Mouse (Mus musculus) B cell, adult 2 months (primary cell): ENCODE measurements at regions not wholly inside any gene's neighbourhood (a gene's known extent, or its start where the extent isn't known, plus 50 kb on each side); places are given as distances from the start of the nearest gene placed in this dataset.

Source experiments
- DNase-seq, 2 experiments: peaks; one replicate each; pipeline ENCODE4 v3.0.0; 2022

DNA sequence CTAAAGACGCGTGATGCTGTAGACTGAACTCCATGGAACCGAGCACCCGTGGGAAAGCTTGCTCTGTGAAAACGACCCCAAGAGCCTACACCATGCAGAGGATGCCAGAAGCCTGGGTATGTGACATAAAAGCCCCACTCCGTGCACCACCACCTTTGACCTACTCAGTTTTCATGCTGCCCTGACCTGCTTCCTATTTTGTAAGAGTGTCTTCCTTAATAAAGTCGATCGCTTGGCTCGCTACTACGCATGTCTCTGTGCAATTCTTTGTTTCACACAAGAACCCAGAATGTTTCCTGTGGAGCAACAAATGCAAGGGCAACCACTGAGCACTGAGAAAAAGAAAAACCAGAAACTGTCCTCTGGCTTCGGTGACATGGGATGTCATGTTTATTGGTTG, 60.5 kb downstream of the Sec61b start:
- no peak for DNase-seq

DNA sequence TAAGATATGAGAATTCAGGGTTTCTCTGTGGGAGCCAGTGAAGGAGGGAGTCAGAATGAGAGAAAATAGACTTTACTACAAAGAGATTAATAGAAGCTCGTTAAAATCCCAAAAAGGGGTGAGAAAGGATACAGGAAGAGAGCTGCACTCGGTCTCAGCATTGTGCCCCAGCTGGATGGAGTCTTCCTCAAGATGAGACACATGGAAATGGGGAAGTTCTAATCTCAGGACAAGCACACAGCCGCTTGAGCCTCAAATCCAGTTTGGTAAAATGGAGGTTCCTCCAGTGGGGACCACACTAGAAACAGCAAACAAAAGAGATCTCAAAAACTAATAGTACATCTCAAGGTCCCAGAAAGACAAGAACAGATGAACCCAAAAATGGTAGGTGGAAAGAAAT, 93.2 kb downstream of the Sec61b start:
- no peak for DNase-seq

DNA sequence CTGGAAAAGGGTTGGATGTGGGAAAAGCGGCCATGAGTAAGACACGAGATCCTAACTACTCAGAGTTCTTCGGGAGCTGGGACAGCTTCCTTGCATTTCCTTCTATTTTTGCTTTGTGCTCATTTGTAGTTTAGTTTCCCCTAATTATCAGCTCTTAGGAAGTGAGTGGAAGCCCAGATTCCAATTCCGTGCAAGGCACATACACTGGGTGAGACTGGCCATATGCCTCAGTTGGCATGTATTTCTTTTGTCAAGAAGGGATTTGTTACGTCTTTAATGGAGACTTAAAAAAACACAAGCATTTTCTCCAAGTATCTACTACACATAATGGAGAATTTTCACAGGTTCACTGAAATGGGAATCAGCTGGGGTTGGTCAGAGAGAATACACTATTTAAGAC, 96.4 kb downstream of the Sec61b start:
- no peak for DNase-seq

DNA sequence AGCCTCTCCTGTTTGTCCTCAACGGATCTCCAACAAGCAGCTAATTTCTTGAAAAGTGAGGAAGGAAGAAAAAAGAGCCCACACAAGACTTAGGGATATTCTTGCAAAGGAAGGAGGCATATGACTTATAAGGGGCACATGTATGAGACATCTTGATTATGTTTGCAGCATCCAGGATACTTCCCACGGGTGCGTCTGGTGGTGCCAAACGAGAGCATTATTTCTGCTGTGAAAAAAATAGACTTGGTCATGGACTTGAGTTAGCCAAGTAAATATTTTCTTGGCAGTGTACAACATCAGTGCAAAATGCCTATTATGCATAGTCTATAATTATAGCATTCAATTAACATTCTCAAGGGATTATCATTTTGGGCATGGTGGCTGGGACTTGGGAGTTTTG, 101.6 kb downstream of the Sec61b start:
- DNase-seq: no peak

DNA sequence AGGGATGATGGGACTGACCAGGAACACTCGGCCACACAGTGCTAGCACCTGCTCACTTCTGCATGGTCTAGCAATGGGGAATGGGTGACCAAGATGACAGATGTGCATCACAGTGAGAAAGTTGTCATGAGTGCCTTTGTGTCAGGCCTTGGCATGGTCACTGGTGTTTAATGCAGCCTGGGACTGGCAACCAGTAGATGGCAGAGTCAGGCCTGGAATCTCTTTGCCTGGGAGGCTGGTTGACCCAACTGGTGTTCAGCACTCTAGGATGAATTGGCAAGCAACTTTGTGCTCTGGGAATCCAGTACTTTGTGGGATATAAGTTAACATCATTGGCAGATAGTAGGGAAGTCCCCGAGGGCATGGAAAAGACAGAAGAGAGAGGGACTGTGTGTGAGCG, 103.0 kb downstream of the Sec61b start:
- DNase-seq: no peak

DNA sequence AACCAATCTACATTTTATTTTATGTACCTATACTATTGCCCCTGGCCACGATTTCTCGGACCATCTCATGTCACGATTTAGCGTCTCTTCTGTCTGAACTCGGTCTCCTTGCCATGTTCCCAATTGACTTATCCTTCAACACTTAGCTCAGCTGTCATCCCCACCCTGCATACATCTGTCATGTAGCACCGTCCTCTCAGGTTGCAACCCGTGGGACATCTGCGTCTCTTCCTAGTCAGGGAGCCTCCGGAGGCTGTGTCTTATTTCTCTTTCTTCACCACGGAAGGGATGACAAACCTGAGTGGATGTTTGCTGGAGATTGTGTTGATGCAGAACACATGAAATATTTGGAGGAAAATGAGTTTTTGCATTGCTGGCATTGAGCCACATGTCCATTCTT, 104.2 kb downstream of the Sec61b start:
- no peak for DNase-seq

DNA sequence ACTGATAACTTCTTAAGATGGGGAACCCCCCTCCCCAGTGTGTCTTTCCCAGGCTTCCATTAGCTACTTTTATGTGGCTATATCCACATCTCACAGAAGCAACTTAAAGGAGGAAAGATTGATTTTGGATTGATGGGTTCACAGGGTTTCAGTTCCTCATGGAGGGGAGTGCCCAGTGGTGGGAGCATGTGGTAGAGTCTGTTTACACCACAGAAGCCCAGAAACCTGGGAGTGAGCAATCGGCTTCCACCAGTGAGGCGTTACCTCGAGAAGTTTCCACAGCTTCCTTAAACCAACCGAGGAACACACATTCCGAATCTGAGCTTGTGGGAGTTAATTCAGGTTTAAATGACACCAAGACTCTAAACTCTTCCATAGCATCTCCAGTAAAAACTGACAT, 106.1 kb downstream of the Sec61b start:
- DNase-seq: no peak

DNA sequence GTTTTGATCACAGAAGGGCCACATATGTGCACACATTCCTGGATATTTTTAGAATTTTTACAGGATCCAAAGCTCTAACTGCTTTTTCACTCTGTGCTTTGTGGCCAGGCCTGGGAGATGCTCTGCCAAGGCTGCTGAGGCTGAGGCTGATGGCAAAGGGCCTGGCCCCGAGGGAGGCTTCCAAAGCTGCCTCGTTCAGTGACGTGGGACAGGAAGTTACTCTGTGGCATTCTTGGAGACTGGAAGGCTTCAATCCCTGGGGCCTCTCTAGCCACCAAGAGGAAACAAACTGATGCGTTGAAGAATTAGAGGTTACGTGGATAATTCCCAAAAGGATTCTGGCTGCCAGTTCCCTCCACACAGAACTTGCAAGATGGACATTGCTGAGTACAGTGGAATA, 112.8 kb downstream of the Sec61b start:
- DNase-seq: no peak

DNA sequence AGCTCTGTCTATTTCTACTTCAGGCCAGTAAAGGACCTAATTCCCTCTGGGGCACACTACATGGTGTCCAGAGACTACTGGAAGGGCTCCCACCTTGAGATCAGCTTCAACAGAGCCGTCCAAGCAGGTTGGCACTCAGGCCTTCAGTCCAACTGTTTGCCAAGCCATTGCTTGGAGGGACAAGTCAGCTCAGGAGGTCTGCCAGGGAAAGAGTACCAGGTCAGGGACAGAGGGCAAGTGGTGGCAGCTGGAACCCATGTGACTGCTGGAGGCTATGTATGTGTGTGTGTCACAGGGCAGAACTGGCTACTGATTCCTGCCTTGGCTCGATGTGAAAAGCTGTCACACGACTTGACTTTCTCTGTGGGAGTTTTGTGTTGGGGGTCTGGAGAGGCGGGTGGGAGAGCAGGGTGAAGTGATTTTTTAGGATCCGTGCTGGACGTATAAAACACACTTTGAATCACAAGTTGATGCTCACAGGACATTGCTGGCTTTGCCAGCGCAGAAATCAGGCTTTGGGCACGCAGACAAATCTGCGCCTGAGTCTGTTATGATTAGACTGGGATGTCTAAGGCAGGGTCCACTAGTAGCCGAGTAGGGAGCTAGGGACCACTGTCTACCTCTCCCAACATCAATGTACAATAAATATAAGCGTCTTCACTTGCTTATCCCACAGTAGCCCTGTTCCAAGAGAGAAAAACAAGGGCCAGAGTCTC, 118.0 kb downstream of the Sec61b start:
- no peak for DNase-seq

DNA sequence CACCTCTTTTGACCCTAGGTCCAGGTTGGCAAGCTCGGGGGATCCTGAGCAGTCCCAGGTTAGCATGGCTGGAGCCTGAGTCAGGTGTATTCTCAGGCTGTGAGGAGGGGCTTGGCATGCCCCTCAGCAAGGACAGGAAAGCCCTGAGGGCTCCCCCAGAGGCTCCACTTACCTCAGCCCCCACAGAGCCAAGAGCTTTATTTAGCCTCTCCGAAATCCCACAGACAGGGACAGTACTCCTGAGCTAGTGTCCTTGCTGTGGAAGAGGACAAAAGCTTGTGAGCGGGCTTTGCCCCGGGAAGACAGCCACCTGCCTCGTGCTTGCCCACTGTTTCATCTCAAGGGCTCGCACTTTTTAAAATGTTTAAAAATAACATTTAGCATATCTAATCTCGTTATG, 118.7 kb downstream of the Sec61b start:
- no peak for DNase-seq

DNA sequence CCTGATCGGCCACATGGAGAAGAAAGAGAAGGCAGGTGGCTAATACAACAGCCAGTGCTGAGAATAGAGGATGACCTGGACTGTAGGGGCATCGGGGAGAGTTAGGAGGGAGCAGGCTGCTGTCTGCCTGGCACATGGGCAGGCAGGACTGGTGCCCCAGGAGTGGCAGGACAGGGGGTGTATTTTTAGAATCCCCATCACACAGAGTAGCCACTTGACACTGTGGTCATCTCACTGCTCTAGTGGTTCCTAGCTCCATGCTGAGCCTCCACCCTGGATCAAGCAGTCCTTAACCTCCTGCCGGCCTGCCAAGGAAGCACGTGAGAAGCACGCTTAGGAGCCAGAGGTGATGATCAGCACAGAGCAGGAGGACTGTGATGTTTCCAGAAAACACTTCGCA, 119.7 kb downstream of the Sec61b start:
- DNase-seq: no peak

DNA sequence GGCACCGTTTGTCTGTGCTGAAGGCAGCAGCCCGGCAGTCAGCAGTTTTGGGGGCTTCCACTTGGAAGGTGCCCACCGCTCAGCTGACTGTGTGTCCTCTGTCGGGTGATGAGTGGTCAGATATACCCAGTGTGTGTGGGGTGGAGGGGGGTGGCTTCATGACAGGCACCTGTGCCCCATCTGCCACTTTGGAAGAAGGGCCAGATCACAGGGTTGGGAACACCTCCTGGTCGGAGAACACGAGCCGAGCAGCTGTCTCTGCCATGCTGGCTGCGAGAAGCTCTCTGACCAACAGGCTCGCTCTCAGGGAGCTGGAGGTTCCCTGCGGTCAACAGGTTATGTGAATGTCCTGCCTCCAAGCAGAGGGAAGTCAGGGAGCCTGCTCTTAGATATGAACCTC, 121.4 kb downstream of the Sec61b start:
- no peak for DNase-seq

DNA sequence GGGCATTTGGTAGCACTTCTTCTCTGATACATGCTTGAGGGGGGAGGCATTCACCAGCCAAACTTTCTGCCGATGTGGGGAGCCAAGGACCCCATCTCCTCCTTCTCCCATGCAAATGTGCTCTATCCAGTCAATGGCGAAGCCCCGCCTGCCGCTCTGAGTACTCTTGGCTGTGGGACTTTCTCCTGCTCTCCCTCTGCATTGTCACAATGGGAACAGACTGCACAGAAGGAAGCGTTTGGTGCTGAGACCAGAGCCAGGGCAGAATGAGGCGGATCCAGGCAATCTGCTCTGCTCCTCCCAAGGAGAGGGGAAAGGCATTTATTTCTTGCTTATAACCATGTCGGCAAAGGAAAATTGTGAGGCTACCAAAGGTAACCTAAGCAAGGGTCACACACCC, 123.1 kb downstream of the Sec61b start:
- no peak for DNase-seq

DNA sequence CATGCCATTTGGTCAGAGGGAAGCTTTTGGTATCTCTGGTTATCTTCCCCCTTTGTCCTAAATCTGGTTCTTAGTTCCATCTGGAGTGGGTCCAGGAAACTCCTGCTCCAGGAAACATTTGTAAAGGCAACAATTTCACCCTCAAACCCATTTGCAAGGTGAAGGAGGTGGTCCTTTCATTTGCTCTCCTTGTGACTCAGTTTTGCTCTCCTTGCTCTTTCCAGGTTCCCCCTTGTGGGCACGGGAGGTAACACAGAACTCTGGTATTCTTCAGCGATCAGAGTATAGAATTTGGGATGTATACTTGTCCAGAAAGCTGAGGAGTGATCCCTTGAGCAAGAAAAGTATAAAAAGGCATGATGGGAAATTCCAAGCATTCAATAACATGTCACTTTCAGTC, 123.8 kb downstream of the Sec61b start:
- DNase-seq: peak; percentile 21 to 36

DNA sequence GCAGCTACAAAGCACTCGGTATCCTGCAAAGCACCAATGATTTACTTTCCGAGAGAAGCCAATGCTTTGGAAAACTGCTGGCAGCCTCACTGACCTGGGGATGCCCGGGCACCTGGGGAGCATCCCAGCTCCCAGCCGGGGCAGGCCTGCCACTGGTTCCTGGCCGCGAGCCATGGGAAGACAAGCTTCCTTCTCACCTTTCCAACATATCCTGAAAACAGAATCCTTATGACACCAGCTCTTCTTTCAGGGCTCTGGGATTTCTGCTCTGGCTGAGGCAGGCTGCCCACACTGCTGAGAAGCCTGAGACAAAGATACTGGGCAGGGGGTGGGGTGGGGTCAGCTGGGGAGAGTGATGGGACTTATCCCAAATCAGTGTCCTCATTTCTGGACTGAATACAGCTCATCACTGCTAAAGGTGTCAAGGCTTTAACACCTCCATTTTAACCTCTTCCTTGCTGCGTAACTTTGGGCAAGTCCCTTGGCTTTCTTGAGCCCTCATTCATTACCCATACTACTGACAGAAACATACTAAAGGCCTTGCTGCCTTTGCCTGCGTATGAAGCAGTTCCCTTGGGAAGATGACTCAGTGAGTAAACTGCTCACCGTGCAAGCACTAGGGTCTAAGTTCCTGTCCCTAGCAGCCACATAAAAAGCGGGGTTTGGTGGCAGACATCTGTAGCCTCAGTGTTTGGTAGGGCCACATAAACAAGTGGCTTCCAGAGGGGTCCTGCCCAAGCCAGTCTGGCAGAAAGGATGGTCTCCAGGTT, 127.0 kb downstream of the Sec61b start:
- DNase-seq: no peak

DNA sequence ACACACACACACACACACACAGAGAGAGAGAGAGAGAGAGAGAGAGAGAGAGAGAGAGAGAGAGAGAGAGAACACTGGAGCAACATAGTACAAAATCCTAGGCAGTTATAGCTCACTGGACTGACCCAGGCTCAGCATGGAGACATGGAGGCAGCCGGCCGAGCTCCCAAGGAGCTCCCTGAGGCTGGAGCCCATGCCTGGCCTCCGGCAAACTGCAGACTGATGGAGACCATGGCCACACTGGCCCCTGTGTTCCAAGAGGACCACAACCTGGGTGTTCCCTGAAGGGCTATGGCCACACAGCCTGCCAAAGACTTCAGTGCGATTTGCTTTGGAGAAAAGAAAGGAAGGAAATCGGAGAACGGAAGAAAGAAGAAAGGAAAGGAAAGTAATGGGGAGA, 128.9 kb downstream of the Sec61b start:
- no peak for DNase-seq

DNA sequence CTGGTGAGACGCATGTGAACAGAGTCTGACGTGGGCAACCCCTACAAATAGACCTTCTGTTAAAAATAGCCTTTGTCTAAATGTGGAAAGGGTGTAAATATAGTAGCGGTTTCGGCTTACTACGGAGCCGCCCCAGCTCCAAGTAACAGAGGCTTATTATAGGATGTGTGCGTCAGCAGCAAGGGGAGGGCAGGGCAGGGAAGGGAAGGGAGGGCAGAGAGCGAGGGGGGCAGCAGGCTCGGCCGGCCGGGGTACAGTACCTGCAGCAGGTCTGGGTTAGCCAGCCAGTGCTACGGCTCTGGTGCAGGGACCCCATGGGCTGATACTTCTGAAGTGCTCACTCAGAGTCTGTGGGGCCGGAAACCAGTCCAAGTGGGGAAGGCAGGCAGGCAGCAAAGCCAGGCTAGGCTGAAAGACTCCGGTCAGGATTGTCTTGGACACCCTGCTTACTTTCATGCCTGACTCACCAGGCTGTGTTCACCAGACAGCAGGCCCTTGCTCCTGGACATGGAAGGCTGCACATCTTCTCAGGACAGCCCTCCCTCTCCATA, 129.5 kb downstream of the Sec61b start:
- DNase-seq: peak; percentile 6 to 17

DNA sequence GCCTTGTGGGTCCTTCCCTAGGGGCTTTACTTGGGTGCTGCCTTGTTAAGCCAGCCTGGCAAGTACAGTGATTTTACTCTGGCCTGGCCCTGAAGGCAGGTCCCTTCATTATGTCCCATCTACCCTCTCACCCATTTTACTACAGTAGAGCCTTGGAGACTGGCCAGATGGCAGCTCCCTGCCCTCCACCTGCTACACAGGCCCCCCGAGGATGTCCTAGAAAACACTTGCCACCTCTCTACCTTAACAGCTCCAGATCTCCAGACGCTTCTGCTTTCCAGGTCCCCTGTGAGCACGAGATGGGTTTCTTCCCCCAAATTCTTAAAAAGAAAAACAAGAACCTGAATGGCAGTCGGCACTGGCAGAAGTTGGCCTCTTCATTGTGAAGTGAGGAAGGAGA, 131.2 kb downstream of the Sec61b start:
- DNase-seq: no peak

DNA sequence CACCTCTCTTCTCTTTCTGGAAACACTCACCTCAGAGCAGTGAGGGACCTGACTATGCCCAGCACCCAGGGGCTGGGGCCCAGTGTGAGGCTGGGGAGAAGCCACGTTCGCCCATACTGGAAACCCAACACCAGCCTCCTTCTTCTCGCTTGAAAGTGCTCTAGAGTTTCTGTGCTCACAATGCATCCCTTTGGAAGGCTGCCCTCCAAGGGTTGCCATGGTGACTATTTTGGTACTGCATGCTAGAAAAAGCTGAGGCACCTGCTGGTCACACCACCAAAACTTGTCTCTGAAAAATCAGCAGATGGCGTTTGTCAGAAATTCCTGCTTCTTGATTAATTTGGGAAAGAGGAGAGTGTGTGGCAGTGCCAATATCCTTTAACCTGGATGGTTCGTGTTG, 134.2 kb downstream of the Sec61b start:
- DNase-seq: no peak

DNA sequence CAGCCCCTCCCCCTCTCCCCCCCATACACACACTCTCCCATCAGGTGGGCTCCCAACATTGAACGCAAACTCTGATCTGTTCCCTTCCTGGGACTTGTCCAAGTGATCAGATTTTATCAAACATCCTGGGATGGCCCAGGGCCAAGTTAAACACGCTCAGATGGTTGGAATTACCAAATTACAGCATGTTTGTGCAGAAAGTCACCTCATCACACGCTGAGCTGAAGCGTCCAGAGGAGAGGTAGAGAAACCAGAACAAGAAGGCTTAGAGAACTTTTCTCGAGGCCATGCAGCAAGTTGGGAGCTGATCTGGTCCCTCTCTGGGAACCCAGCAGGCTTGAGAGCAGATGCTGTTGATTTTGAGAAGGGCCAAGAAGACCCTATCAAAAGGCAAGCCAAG, 136.5 kb downstream of the Sec61b start:
- no peak for DNase-seq

DNA sequence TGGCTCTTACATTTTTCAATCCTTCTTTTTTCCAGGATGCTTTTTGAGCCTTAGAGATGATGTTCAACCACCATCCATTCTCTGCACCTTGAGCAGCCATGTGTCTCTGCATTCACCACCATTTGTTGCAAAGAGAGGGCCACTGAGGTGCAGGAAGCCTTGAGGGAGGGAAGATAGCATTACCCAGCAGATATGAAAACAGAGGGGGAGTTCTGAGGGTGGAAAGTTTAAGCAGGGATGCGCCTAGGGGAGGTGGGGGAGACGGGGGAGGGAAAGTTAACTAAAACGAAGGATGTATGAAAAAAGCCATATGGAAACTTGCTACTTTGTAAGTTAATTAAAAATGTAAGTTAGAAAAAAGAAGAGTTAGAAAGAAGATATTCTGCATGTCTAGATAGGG, 142.1 kb downstream of the Sec61b start:
- DNase-seq: no peak

DNA sequence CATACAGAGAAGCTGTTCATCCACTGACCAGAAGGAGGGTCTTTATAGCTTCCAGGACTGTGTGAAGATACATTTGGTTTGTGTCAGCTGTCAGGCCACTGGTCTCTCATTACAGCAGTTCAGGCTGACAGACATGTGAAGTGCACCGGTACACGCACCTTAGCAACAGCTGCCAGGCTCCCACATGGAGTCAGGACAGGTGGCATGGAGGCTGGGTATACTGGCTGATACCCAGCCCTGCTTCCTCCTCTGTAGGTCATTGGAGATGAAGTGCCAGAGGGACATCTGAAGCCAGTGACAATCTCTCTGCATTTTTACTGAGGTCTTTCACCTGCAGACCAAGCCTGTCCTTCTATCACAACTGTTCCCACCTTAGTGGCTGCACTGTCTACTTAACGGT, 146.2 kb downstream of the Sec61b start:
- no peak for DNase-seq

DNA sequence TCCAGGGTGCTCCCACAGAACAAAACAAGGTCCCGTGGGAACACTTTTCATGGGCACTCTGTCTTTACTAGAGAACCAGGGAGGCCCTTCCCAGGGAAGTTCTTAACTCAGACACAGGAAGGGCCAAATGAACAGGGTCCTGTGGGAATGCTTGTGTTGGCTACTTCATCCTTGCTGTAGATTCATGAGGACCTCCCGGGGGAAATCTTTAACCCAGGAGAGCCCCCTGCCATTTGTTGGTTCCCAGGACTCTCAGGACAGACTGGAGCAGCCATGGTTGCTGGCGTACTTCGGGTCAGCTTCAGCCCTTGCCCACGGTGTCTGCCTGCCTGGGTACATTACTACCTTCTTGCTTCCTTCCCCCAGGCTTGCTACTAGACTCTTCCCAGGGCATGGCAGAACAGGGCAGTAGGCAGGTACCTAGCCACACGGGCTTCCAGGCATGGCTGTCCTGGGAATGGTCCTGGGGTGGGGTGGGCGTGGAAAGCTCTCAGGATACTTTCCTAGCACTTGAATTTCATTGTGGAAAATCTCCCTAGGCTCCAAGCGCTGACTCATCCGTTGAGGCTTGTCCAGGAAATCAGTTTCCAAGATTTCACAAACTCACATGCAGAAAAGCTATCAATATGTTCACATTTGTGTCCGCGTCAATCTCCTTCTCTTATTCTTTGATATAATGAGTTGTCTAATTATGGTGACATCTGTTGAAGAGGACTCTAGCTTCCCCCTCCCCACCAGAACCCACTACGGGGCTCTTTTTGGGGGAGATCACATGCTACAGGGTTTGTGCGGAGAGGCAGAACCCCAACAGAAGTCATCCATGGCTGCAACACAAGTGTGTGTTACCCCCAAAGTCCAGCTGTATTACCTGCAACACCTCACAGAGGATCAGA, 148.6 kb downstream of the Sec61b start:
- no peak for DNase-seq

DNA sequence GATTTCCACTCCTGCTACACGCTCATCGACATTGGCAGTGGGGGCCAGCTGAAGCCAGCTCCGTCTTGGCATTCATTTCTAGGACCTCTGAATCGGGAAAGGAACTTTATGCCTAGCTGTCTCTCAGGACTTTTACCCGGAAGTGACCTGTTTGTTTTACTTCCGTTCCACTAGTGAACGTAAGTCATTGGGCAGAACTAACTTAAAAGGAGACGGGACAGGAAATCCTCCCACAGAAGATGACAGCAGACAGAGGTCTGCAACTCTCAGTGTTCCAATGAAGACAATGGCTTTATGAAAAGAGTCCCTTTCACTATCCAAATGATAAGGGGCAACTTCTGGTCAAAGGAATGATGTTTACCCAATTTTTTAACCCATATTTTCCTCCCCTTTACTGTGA, 155.5 kb downstream of the Sec61b start:
- DNase-seq: no peak
